Mouse (Mus musculus) intestine, embryonic 15.5 days (tissue): ENCODE measurements around the gene Tmprss3. TPM values are rescaled to one million over a fixed set of nuclear protein-coding genes. Genes with fewer than 3 reads are reported as not detected.
A peak's percentile ranks its signal among the peaks of the same experiment; 100 is the strongest.

Source experiments
- ATAC-seq: fragments of 200-750 bp; cut with Nextera tagmentation; 2 replicates; pipeline ENCODE4 v1.8.0; 2017; ENCODE audit warnings: moderate TSS enrichment, moderate library complexity
- H3K27ac ChIP-seq: fragments of 300-500 bp; sonication (generic); 2 replicates; pipeline ENCODE4 v1.5.1; 2015; ENCODE audit warnings: mild to moderate bottlenecking, inconsistent platforms
- H3K27me3 ChIP-seq: fragments of 300-500 bp; sonication (generic); replicated peaks from 2 replicates; pipeline ENCODE4 v1.6.1; 2015; ENCODE audit warnings: inconsistent platforms
- H3K36me3 ChIP-seq: fragments of 300-500 bp; sonication (generic); 2 replicates; pipeline ENCODE4 v1.6.1; 2015; ENCODE audit warnings: inconsistent platforms
- H3K4me1 ChIP-seq: fragments of 300-500 bp; sonication (generic); replicated peaks from 2 replicates; pipeline ENCODE4 v1.6.1; 2015; ENCODE audit warnings: inconsistent platforms
- H3K4me2 ChIP-seq: fragments of 300-500 bp; sonication (generic); replicated peaks from 2 replicates; pipeline ENCODE4 v1.6.1; 2015; ENCODE audit warnings: mild to moderate bottlenecking, inconsistent platforms
- H3K4me3 ChIP-seq: fragments of 300-500 bp; sonication (generic); replicated peaks from 2 replicates; pipeline ENCODE4 v1.5.1; 2015; ENCODE audit warnings: inconsistent platforms
- H3K9ac ChIP-seq: fragments of 300-500 bp; sonication (generic); 2 replicates; pipeline ENCODE4 v1.6.1; 2015; ENCODE audit warnings: inconsistent platforms
- H3K9me3 ChIP-seq: fragments of 300-500 bp; sonication (generic); 2 replicates; pipeline ENCODE4 v1.6.1; 2016; ENCODE audit warnings: inconsistent platforms
- WGBS: fragments of 180-500 bp; shearing (Covaris S2); methylation state at CpG from one replicate; pipeline ENCODE4 v1.1.7; 2015; 5-methylcytosine and 5-hydroxymethylcytosine counted together
- polyA plus RNA-seq: library from polyadenylated mRNA; unstranded; fragments of >200 nt; fragmentation: Nextera tagmentation; extraction: Ambion mirVana; gene quantifications from 2 replicates; pipeline ENCODE4 v1.2.1, GENCODE M21; 2015

Gene Tmprss3
- polyA plus RNA-seq, 1 experiment from 2014 or later = not detected

GRCm38 (mm10) chr17:31187370-31187769 is 11.4 kb downstream of the Tmprss3 start:
- H3K36me3 ChIP-seq = no peaks in the 10 kb centered on the region
- H3K4me1 ChIP-seq = peaks cover 8% of the 10 kb centered on the region
- no peak overlapping the region for H3K9ac ChIP-seq
- ATAC-seq = no peak
- H3K27me3 ChIP-seq = no peaks in the 10 kb centered on the region
- H3K9me3 ChIP-seq = no peaks in the 10 kb centered on the region
- 26% methylated on average over 4 of the region's 4 CpGs for WGBS
- no peak overlapping the region for H3K4me3 ChIP-seq
- no peak overlapping the region for H3K4me2 ChIP-seq
- H3K27ac ChIP-seq = no peak overlapping the region

DNA sequence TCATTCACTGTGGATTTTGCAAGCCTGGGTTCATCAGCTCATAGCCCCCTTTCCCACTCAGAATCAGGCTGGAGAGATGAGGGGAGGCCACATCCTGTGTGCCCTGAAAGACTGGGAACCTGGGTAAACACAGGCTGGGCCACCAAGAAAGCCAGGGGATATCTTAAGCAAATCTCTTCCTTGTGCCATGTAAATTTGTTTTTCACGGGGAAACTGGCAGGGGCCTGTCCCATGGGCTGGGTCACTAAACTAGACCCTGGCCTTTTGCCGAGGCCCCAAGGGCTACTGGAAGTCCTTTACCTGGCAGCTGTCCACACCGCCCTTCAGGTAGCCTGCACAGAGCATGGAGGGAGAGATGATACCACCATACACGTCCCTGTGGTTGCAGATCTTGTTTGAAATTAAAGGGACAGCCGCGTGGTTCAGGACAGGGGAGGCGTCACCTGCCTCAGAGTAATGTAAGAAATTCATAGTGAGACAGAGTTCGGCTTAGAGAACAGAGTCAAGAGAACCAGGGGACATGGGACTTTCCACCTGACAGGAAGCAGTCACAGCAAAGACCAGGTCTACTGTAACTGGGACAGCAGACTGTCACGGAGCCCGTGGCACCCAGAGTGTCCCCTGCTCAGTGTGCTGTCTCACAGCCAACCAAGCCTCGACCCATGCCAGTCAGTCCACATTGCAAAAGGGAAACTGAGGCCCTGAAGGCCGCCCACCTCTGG is 14.3 kb downstream of the Tmprss3 start:
- Histone ChIP-seq H3K4me3 (no peak overlapping the region), H3K4me1 (peaks cover 7% of the 10 kb centered on the region), H3K9me3 (no peaks in the 10 kb centered on the region), H3K27ac (peak overlapping the region; percentile 10; the same call in 1 of the 2 replicates), H3K36me3 (no peaks in the 10 kb centered on the region), H3K27me3 (no peaks in the 10 kb centered on the region), H3K4me2 (0 out of 2 replicates have a peak overlapping the region, but pooled peaks have one; percentile 17), H3K9ac (no peak overlapping the region)
- WGBS = 71% methylated on average over 12 of the region's 12 CpGs
- ATAC-seq = no peak

DNA sequence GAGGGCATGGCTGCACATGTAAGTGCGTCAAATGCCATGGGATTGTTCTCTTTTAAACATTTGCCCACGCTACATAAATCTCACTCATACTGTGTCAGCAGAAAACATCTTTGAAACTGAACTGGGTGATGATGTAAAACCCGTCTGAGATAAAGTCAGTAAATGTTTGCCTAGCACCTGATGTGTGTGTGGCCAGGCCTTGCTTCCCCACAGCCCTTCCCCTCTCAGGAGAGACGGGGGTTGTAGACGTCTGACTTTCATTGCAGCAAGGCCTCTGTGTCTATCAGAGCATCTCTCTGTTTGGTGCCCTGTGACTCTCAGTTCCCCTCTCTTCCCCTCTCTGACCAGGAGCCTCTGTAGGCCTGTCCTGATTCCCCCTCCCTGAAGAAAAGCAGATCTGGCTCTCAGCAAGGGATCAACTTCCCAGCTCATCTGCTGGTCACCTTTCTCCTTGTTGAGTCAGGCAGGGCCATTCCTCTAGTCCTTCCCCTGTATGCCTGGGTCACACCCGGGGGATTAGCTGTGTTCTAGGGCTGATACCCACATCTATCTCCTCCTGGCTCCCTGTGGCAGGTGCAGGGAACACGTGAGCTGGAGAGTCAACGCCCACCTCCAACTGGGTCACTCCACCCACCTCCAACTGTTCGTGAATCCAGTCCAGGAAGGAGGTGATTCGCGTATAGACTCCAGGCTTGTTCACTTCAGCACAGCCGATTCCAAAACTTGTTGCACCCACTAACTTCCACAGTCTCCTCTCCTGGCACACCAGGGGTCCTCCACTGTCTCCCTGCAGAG is 15.4 kb downstream of the Tmprss3 start:
- H3K4me3 ChIP-seq = no peak overlapping the region
- H3K36me3 ChIP-seq = no peaks in the 10 kb centered on the region
- peaks cover 7% of the 10 kb centered on the region for H3K4me1 ChIP-seq
- WGBS = 42% methylated on average over 12 of the region's 12 CpGs
- peak; percentile 87 for ATAC-seq
- H3K4me2 ChIP-seq = 0 out of 2 replicates have a peak overlapping the region, but pooled peaks have one; percentile 17
- H3K9ac ChIP-seq = no peak overlapping the region
- H3K27me3 ChIP-seq = no peaks in the 10 kb centered on the region
- peak overlapping the region; percentile 59 for H3K27ac ChIP-seq
- no peaks in the 10 kb centered on the region for H3K9me3 ChIP-seq

GRCm38 (mm10) chr17:31181490-31181889 is 17.3 kb downstream of the Tmprss3 start:
- Histone ChIP-seq H3K27ac (no peak overlapping the region), H3K9ac (no peak overlapping the region), H3K4me2 (no peak overlapping the region), H3K27me3 (no peaks in the 10 kb centered on the region), H3K36me3 (no peaks in the 10 kb centered on the region), H3K4me1 (peaks cover 7% of the 10 kb centered on the region), H3K4me3 (no peak overlapping the region), H3K9me3 (no peaks in the 10 kb centered on the region)
- WGBS = 82% methylated on average over 4 of the region's 4 CpGs
- no peak for ATAC-seq

- 0 out of 2 replicates have a peak, but pooled peaks cover 2% of the 10 kb centered on the region for H3K4me1 ChIP-seq
- ATAC-seq = no peak
- H3K9ac ChIP-seq = no peak overlapping the region
- H3K4me3 ChIP-seq = no peak overlapping the region
- H3K36me3 ChIP-seq = no peaks in the 10 kb centered on the region
- H3K4me2 ChIP-seq = no peak overlapping the region
- no peak overlapping the region for H3K27ac ChIP-seq
- H3K27me3 ChIP-seq = no peaks in the 10 kb centered on the region
- H3K9me3 ChIP-seq = no peaks in the 10 kb centered on the region
- 89% methylated on average over 4 of the region's 4 CpGs for WGBS
Measured at GRCm38 (mm10) chr17:31176321-31176720, 22.5 kb downstream of the Tmprss3 start.

DNA sequence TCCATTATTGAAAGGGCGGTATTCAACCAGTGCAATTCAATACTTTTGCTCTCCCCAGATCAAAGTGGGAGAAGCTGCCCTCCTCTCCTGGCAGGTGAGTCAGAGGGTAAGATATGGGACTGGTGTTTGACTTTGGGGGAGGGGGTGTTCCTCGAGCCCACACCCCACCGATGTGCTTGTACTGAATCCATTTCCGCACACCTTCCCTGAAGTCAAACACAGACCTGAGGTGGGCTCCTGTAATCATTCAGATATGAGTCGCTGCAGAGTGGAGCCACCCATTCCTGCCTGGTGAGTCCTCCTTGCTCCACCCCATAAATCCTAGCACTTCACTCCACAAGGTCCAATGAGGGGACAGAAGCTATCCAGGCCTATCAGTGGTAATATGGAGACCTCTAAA is 29.0 kb downstream of the Tmprss3 start:
- Histone ChIP-seq H3K27me3 (no peaks in the 10 kb centered on the region), H3K4me2 (no peak overlapping the region), H3K36me3 (no peaks in the 10 kb centered on the region), H3K9me3 (no peaks in the 10 kb centered on the region), H3K4me3 (no peak overlapping the region), H3K9ac (no peak overlapping the region), H3K27ac (no peak overlapping the region), H3K4me1 (0 out of 2 replicates have a peak, but pooled peaks cover 3% of the 10 kb centered on the region)
- 63% methylated on average over 5 of the region's 5 CpGs for WGBS
- ATAC-seq = peak; percentile 36; the same call in 1 of the 2 replicates

DNA sequence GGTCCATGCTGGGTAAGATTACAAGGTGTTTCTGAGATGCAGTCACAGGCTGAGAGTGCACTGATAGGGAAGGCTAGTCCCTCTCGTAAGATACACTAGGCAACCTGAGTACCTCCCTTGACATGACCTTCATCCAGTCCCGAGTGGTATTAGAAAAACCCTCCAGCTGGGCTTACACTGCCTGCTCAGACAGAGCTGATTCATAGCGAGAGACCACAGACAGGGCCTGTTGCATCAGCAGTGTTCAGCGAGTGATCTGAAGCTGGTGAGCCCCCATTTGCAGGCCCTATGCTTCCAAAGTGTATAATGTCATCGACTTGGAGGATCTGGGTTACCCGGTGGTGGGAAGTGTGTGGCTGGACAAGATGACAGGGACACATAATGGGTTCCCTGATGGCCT is 33.6 kb downstream of the Tmprss3 start, which contains the start of gene Tff1:
Gene Tff1 (minus strand): TSS at position 151 of the 400 bp plus-strand sequence.
- no peak within 1 kb of the TSS for H3K9ac ChIP-seq
- no peak within 1 kb of the TSS for H3K4me3 ChIP-seq
- H3K4me2 ChIP-seq = no peak within 1 kb of the TSS
- no peaks in the 10 kb centered on the region for H3K9me3 ChIP-seq
- ATAC-seq = no peak
- H3K27ac ChIP-seq = no peak within 1 kb of the TSS
- 0 out of 2 replicates have a peak, but pooled peaks cover 3% of the 10 kb centered on the region for H3K4me1 ChIP-seq
- H3K27me3 ChIP-seq = no peaks in the 10 kb centered on the region
- no peaks in the 10 kb centered on the region for H3K36me3 ChIP-seq
- 72% methylated on average over 6 of the region's 6 CpGs for whole genome bisulfite sequencing

DNA sequence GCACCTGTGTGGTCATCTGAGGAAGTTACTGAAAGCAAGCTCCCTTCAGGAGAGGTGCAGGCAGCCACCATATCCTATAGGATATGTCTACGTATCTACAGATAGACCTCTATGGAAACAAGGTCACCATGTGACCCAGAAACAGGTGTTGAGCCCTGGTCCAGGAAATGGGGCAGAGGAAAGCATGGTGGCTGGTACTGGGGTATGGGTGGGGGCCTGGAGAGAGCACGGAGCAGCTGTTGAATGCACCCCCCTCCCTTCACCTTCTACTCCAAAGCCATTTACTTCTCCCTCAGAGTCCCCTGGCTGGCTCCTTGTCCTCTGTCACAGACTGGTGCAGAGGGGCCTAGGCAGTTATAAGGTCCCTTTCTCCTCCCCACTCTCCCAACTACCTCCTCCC is 35.0 kb downstream of the Tmprss3 start:
- Histone ChIP-seq H3K9me3 (peaks cover 4% of the 10 kb centered on the region; the same call in 1 of the 2 replicates), H3K36me3 (no peaks in the 10 kb centered on the region), H3K4me1 (0 out of 2 replicates have a peak, but pooled peaks cover 3% of the 10 kb centered on the region), H3K4me3 (no peak overlapping the region), H3K27me3 (no peaks in the 10 kb centered on the region), H3K27ac (no peak overlapping the region), H3K4me2 (no peak overlapping the region), H3K9ac (no peak overlapping the region)
- no peak for ATAC-seq
- WGBS = 75% methylated on average over 2 of the region's 2 CpGs

GRCm38 (mm10) chr17:31162607-31163006 is 36.2 kb downstream of the Tmprss3 start:
- Histone ChIP-seq H3K9me3 (peaks cover 4% of the 10 kb centered on the region; the same call in 1 of the 2 replicates), H3K4me2 (no peak overlapping the region), H3K9ac (no peak overlapping the region), H3K4me3 (no peak overlapping the region), H3K36me3 (no peaks in the 10 kb centered on the region), H3K4me1 (0 out of 2 replicates have a peak, but pooled peaks cover 3% of the 10 kb centered on the region), H3K27ac (no peak overlapping the region), H3K27me3 (no peaks in the 10 kb centered on the region)
- WGBS = 78% methylated on average over 12 of the region's 12 CpGs
- ATAC-seq = no peak

GRCm38 (mm10) chr17:31160291-31160690 is 38.5 kb downstream of the Tmprss3 start:
- Histone ChIP-seq H3K27ac (no peak overlapping the region), H3K36me3 (no peaks in the 10 kb centered on the region), H3K4me3 (no peak overlapping the region), H3K4me2 (no peak overlapping the region), H3K9ac (no peak overlapping the region), H3K27me3 (no peaks in the 10 kb centered on the region), H3K4me1 (no peaks in the 10 kb centered on the region), H3K9me3 (peaks cover 4% of the 10 kb centered on the region; the same call in 1 of the 2 replicates)
- WGBS = 91% methylated on average over 4 of the region's 4 CpGs
- ATAC-seq = no peak

DNA sequence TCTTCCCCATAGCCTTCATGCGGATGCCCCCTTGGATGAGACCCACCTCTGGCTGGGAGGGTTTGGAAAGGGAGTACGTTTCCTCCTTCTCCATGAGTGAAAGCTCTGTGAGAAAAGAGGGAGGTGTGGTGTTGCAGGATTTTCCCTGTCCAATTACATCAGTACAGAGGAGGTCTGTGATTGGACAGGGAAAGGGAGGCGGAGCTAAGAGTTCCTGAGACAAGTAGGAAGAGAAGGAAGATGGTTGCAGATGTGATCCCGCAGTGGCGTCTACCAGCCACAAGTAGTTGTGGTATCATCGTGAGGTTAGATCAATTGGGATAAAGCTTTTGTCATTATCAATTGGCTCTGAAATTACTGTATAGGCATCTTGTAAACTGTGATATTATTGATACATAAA is 40.9 kb downstream of the Tmprss3 start:
- no peaks in the 10 kb centered on the region for H3K27me3 ChIP-seq
- H3K4me1 ChIP-seq = no peaks in the 10 kb centered on the region
- no peak overlapping the region for H3K9ac ChIP-seq
- no peak overlapping the region for H3K4me3 ChIP-seq
- H3K27ac ChIP-seq = no peak overlapping the region
- H3K36me3 ChIP-seq = no peaks in the 10 kb centered on the region
- ATAC-seq = no peak
- peaks cover 4% of the 10 kb centered on the region; the same call in 1 of the 2 replicates for H3K9me3 ChIP-seq
- WGBS = 75% methylated on average over 6 of the region's 6 CpGs
- no peak overlapping the region for H3K4me2 ChIP-seq

- H3K4me3 ChIP-seq = no peak overlapping the region
- 70% methylated on average over 8 of the region's 8 CpGs for WGBS
- no peaks in the 10 kb centered on the region for H3K9me3 ChIP-seq
- no peak for ATAC-seq
- no peak overlapping the region for H3K27ac ChIP-seq
- H3K4me2 ChIP-seq = no peak overlapping the region
- H3K9ac ChIP-seq = no peak overlapping the region
- no peaks in the 10 kb centered on the region for H3K36me3 ChIP-seq
- no peaks in the 10 kb centered on the region for H3K27me3 ChIP-seq
- H3K4me1 ChIP-seq = no peaks in the 10 kb centered on the region
Measured at GRCm38 (mm10) chr17:31153785-31154184, 45.0 kb downstream of the Tmprss3 start.
